Mouse (Mus musculus) kidney, postnatal 0 days (tissue): ENCODE results near the gene Rtn4. TPM values are rescaled to one million over a fixed set of nuclear protein-coding genes. Genes with fewer than 3 reads are reported as not detected.
"Not testable (repeated sequence)": the region's sequence is repeated elsewhere in the genome, so short reads cannot be mapped to it uniquely, and the experiment has no call there.

ENCODE experiments used
- ATAC-seq: fragments of 200-750 bp; cut with Nextera tagmentation; replicated peaks from 2 replicates; pipeline ENCODE4 v1.8.0; 2017; ENCODE audit warnings: low read depth, moderate number of reproducible peaks, moderate TSS enrichment, moderate library complexity; ENCODE audit not compliant: low FRiP score
- DNase-seq: peaks from one replicate; pipeline ENCODE4 v3.0.0-alpha.2; 2016; ENCODE audit warnings: low spot score
- H3K27ac ChIP-seq: fragments of 300-500 bp; sonication (generic); 2 replicates; pipeline ENCODE4 v1.5.1; 2014; ENCODE audit warnings: mild to moderate bottlenecking
- H3K27me3 ChIP-seq: fragments of 300-500 bp; sonication (generic); 2 replicates; pipeline ENCODE4 v1.6.1; 2014; ENCODE audit warnings: low read length, mixed read lengths; ENCODE audit not compliant: insufficient read depth
- H3K36me3 ChIP-seq: fragments of 300-500 bp; sonication (generic); 2 replicates; pipeline ENCODE4 v1.6.1; 2014; ENCODE audit warnings: low read length, mixed read lengths; ENCODE audit not compliant: insufficient read depth
- H3K4me1 ChIP-seq: fragments of 300-500 bp; sonication (generic); replicated peaks from 2 replicates; pipeline ENCODE4 v1.6.1; 2014; ENCODE audit warnings: antibody characterized with exemption, low read length, mixed read lengths; ENCODE audit not compliant: insufficient read depth
- H3K4me2 ChIP-seq: fragments of 300-500 bp; sonication (generic); 2 replicates; pipeline ENCODE4 v1.6.1; 2014; ENCODE audit warnings: mild to moderate bottlenecking, low read length, moderate library complexity, mixed read lengths
- H3K4me3 ChIP-seq: fragments of 300-500 bp; sonication (generic); replicated peaks from 2 replicates; pipeline ENCODE4 v1.5.1; 2014; ENCODE audit warnings: low read depth, low read length
- H3K9ac ChIP-seq: fragments of 300-500 bp; sonication (generic); 2 replicates; pipeline ENCODE4 v1.6.1; 2014; ENCODE audit warnings: low read depth, low read length
- H3K9me3 ChIP-seq: fragments of 300-500 bp; sonication (generic); replicated peaks from 2 replicates; pipeline ENCODE4 v1.6.1; 2016; ENCODE audit warnings: low read length, inconsistent platforms, mixed read lengths
- CTCF ChIP-seq: IDR thresholded peaks from 2 replicates; pipeline ENCODE4 v1.5.1; 2016; ENCODE audit warnings: antibody characterized with exemption, low read depth, mild to moderate bottlenecking, moderate library complexity
- WGBS: fragments of 180-500 bp; shearing (Covaris S2); extraction: QIAGEN DNeasy Blood & Tissue Kit; methylation state at CpG from one replicate; pipeline ENCODE4 v1.1.7; 2014; 5-methylcytosine and 5-hydroxymethylcytosine counted together
- polyA plus RNA-seq: library from polyadenylated mRNA; unstranded; fragments of >200 nt; fragmentation: Nextera tagmentation; extraction: Ambion mirVana; gene quantifications from 2 replicates; pipeline ENCODE4 v1.2.1, GENCODE M21; 2015

Gene Rtn4
- polyA plus RNA-seq, 1 experiment from 2014 or later: 75.0 TPM

GRCm38 (mm10) chr11:29749468-29749829, 56.7 kb downstream of the Rtn4 start:
- 95% methylated on average over 1 of the region's 1 CpGs for WGBS
- no peak overlapping the region for H3K9ac ChIP-seq
- TF ChIP-seq CTCF: no peak
- no peak for DNase-seq
- H3K4me1 ChIP-seq: no peaks in the 10 kb centered on the region
- ATAC-seq: no peak
- no peak overlapping the region for H3K27ac ChIP-seq
- H3K9me3 ChIP-seq: no peaks in the 10 kb centered on the region
- no peak overlapping the region for H3K4me2 ChIP-seq
- H3K36me3 ChIP-seq: 0 out of 2 replicates have a peak, but pooled peaks cover 9% of the 10 kb centered on the region
- H3K27me3 ChIP-seq: no peaks in the 10 kb centered on the region
- H3K4me3 ChIP-seq: no peak overlapping the region

- Histone ChIP-seq H3K9me3 (no peaks in the 10 kb centered on the region), H3K9ac (no peak overlapping the region), H3K27me3 (no peaks in the 10 kb centered on the region), H3K27ac (no peak overlapping the region), H3K4me2 (no peak overlapping the region), H3K4me1 (no peaks in the 10 kb centered on the region), H3K4me3 (no peak overlapping the region), H3K36me3 (0 out of 2 replicates have a peak, but pooled peaks cover 8% of the 10 kb centered on the region)
- ATAC-seq (no peak), DNase-seq (no peak)
- 91% methylated on average over 2 of the region's 2 CpGs for WGBS
- no peak for TF ChIP-seq CTCF
Observed at GRCm38 (mm10) chr11:29751013-29751412, 58.3 kb downstream of the Rtn4 start.

DNA sequence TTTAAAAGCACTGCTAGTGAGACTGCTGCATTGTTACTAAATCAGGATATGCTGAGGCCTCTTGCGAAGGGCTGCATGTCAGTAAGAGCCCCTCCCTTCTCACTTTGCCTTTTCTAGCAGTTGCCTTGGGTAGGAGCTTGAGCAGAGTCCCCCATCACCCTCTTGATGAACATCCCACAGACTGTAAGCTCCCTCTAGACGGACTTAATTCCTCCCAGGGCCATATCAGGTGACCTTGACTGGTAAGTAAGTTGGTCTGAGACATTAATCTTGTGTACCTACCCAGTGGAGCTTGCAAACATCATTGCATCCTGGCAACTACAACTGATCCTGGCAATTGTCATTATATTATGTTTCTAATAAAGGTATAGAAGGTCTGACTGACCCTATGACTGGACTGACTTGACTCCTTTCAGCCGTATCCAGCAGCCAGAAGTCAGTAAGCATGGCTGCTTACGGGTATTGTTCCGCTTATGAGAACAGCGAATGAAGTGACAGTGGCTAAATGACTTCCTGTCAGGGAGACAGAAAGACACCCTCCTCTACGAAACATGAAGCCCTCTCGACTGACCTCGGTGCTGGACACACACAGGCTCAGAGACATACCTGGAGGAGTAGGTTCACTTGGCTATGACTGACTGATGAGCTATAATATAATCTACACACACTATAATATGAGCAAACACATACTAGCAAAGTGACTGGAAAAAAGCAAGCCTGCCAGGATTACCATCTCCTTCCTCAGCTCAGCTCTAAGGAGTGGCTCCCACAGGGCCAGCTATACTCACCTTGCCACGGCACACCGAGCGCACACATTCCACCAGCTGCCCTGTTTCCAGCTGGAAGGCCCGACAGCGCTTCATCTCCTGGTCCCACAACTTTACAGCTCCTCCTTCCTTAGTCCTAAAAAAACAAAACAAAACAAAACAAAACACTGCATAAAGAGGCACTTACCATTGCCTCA, 59.2 kb downstream of the Rtn4 start:
- 44% methylated on average over 14 of the region's 14 CpGs for WGBS
- Histone ChIP-seq H3K9me3 (no peaks in the 10 kb centered on the region), H3K4me2 (no peak overlapping the region), H3K4me1 (no peaks in the 10 kb centered on the region), H3K4me3 (no peak overlapping the region), H3K9ac (no peak overlapping the region), H3K27me3 (no peaks in the 10 kb centered on the region), H3K27ac (no peak overlapping the region), H3K36me3 (no peaks in the 10 kb centered on the region)
- DNase-seq (peak; percentile 46), ATAC-seq (peak; percentile 57)
- TF ChIP-seq CTCF: no peak

DNA sequence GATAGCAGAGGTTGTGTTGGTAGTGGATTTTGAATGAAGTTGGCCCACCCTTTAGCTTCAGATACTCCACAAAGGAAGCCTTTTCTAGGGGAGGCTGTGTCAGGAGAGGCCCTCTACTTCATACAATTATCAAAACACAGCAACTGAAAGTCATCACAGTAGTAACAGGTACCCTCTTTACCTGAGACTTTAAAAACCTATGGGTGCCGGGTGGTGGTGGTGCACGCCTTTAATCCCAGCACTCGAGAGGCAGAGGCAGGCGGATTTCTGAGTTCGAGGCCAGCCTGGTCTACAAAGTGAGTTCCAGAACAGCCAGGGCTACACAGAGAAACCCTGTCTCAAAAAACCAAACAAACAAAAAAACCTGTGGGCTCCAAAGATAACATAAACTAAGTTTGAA, 63.3 kb downstream of the Rtn4 start:
- H3K27ac ChIP-seq, H3K4me3 ChIP-seq, DNase-seq, H3K4me1 ChIP-seq, H3K9ac ChIP-seq, H3K27me3 ChIP-seq, ATAC-seq, H3K36me3 ChIP-seq, H3K9me3 ChIP-seq, H3K4me2 ChIP-seq: not testable (repeated sequence)
- 97% methylated on average over 5 of the region's 5 CpGs for WGBS

- WGBS: 89% methylated on average over 5 of the region's 5 CpGs
- Histone ChIP-seq H3K36me3 (no peaks in the 10 kb centered on the region), H3K27me3 (no peaks in the 10 kb centered on the region), H3K27ac (no peak overlapping the region), H3K4me3 (no peak overlapping the region), H3K4me2 (no peak overlapping the region), H3K9ac (no peak overlapping the region), H3K9me3 (no peaks in the 10 kb centered on the region), H3K4me1 (no peaks in the 10 kb centered on the region)
- ATAC-seq (peak; percentile 29; the same call in 1 of the 2 replicates), DNase-seq (no peak)
- TF ChIP-seq CTCF: no peak
Observed at GRCm38 (mm10) chr11:29758617-29759016, 65.9 kb downstream of the Rtn4 start.

- Histone ChIP-seq H3K9me3 (no peaks in the 10 kb centered on the region), H3K4me3 (no peak overlapping the region), H3K27me3 (no peaks in the 10 kb centered on the region), H3K9ac (no peak overlapping the region), H3K4me2 (no peak overlapping the region), H3K4me1 (no peaks in the 10 kb centered on the region), H3K27ac (no peak overlapping the region), H3K36me3 (no peaks in the 10 kb centered on the region)
- WGBS: 93% methylated on average over 9 of the region's 9 CpGs
- no peak for TF ChIP-seq CTCF
- ATAC-seq (no peak), DNase-seq (no peak)
Observed at GRCm38 (mm10) chr11:29761387-29761786, 68.6 kb downstream of the Rtn4 start.

- Histone ChIP-seq H3K9me3 (no peaks in the 10 kb centered on the region), H3K27me3 (no peaks in the 10 kb centered on the region), H3K9ac (no peak overlapping the region), H3K4me2 (no peak overlapping the region), H3K27ac (no peak overlapping the region), H3K4me1 (no peaks in the 10 kb centered on the region), H3K4me3 (no peak overlapping the region), H3K36me3 (no peaks in the 10 kb centered on the region)
- 82% methylated on average over 1 of the region's 1 CpGs for WGBS
- no peak for DNase-seq
- ATAC-seq: no peak
- TF ChIP-seq CTCF: no peak
Observed at GRCm38 (mm10) chr11:29762768-29763167, 70.0 kb downstream of the Rtn4 start.
